Mouse (Mus musculus): ENCODE data around the gene Xrcc6.

DNA sequence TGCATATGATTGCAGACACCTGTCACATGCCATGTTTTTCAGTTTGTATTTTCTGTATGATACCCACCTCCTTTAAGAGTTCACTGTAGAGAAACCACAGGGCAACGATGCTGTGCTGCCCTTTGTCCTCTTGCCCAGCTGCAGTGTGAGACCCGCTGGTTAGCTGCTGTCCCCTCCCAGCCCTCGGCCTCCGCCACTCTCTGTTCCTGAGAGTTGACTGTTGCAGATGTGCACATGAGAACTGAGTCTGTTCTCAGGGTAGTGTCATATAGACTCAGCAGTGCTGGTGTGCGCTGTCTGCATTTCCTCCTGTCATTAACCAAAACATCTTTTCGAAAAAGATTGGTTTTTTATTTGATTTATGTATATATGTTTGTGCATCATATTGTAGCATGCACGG is 44.8 kb downstream of the Xrcc6 start:
- TF ChIP-seq CTCF (IDR thresholded peaks at IDR 0.05; ENCODE audit: insufficient read depth, low read length): no peak
- no peak for TF ChIP-seq POLR2A (IDR thresholded peaks at IDR 0.05; ENCODE audit: borderline replicate concordance, extremely low read depth, low read depth, low read length)
